Mouse (Mus musculus) neutrophil, adult 5-6 weeks (primary cell): Measurements from ENCODE around the gene Fam221a. TPM values are rescaled to one million over a fixed set of nuclear protein-coding genes. Genes with fewer than 3 reads are reported as not detected.

Source experiments
- ATAC-seq: fragments of 151-379, 151-347 bp; 2 replicates; pipeline ENCODE4 v1.8.0; 2017; ENCODE audit warnings: mild to moderate bottlenecking, moderate TSS enrichment; ENCODE audit not compliant: insufficient number of reproducible peaks, poor library complexity, low FRiP score, severe bottlenecking; ENCODE audit errors: extremely low read depth
- total RNA-seq: library from RNA; stranded (forward); fragments of 200-1000 nt; gene quantifications from 2 replicates; pipeline ENCODE4 v1.2.3, GENCODE M21; 2017

Fam221a gene
- total RNA-seq = 1.7 and 2.2 TPM in 2 replicates

DNA sequence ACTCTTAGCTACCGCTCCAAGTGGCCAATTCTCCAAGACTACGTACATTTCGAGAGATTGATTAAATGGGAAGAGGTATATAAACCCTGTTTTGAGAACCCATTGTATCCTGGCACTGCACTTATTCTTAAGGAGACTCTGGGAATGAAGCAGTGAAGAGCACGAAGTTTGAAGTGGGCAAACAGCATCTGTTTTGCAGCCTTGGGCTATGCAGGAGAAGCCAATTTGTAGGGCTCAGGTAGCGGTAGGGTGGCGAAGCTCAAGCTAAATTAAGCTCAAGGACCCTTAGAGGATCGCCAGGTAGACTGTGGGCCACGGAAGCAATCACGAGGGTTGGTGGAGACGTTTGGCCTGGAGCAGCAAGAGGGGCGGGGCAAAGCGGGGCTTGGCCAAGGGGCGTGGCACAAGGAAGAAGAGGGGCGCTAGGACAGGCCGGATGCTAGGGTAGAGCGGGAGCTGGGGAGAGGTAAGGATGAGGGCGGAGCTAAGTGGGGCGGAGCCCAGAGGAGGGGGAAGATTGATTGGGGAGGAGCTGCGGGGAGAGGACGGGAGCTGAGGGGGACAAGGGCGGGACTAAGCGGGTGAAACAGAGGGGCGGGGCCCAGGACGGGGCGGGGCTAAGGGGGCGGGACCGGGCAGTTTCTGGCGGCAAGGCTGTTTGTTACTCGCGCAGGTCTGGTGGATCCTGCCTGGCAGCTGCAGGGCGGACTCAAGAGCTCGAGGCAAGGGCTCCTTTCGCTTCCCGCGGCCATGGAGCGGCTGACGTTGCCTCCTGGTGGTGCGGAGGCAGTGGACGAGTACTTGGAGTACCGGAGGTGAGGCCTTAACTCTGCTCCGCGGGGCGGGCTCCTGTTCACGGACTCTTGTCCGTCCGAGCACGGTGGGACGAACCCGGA is at the start of gene Fam221a:
TSS of gene Fam221a (plus strand) at position 581 of the 896 bp plus-strand sequence.
- peak; percentile 93 for ATAC-seq

DNA sequence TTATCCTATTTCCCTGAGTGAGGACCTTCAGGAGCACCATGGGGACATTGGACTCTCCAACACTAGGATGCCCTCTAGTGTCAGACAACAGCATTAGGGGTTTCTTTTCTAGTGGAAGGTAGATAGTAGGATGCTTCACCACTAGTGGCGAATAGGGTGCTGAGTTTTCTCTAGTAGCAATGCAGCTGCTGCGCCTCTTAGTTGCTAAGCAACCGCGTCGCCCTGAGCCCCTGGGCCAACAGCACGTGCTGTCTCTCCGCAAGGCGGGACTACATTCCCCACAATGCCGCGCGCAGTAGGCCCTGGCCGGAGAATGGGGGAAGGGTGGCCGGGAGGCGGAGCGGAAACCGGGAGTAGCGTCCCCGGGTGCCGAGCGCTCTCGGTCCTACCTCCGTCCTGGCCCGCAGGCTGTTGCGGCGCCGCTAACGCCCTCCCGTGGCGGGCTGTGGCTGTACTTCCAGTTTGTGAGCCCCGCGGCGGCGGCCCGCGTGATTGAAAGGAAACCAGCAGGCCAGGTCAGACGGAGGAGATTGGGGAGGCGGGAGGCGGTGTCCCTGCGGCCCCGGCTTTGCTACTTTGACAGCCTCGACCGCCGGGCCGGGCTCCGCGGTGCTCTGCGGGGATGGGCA is 48.5 kb upstream of the Fam221a start, which contains the start of gene Ccdc126:
TSS of gene Ccdc126 (plus strand) at position 309 of the 629 bp plus-strand sequence.
- ATAC-seq = peak; percentile 99

DNA sequence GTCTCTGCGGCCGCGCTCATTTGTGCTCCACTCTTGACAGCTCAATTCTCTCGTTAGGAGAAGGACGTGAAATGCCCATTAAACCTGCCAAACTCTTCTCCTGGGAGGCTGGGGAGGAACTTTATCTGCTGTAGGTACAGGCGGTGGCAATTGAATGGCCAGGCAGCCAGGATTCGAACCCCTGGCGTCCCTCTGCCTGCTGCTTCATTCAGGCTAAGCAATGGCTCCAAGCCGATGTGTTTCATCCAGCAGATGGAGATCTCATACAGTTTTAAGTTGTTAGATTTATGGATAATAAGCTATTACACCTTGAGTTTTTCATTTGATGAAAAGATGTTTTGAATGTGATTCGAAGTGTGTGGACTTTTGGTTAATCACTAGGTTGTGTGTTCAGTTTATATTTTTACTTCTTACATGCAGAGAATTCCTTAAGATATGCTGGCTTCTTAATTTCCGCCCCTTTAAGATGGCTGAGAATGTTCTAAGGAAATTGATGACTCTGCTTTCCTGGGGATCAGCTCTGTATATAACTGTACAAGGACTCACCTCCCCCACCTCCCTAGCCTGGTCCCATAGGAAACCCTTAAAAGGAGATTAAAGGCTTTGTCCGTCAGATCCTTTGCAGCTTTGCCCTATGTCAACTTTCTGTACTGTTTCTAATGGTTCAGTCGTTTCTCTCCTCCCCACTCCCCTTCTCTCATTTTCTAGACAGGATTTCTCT is 47.8 kb upstream of the Fam221a start:
- no peak for ATAC-seq

DNA sequence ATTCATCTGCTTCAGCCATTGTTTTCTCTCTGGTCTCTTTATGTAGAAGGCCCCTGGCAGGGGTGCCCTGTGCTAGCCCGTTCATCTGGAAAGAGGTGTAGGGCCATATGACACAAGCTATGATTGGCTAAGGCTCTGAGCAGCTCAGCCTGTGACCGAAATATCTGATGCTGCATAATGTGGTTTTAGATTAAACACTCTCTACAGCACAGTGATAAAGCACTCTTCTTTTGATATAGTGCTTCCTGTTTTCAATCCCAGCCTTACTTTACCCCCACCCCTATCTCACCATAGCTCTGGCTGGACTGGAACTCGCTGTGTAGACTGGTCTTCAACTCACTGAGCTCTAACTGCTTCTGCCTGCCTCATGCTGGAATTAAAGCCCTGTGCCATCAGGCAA is 46.2 kb upstream of the Fam221a start:
- no peak for ATAC-seq

DNA sequence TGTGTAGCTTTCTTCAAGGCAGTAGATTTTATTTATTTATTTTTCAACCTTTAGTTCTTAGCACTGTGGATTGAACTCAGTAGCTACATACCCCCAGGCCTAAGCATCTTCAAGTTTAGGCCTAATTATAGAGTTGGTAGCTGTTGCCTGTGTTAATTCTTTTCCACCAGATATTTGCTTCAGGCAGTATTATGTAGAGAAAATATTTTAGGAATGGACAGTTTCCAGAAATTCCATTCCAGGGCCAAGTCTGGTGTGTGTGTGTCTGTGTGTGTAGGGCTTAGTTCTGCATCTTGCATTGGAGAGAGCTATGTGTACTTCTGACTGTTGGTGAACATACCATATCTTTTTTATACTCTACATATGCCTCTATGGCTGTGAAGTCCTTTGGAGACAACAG is 45.5 kb upstream of the Fam221a start:
- ATAC-seq = no peak

DNA sequence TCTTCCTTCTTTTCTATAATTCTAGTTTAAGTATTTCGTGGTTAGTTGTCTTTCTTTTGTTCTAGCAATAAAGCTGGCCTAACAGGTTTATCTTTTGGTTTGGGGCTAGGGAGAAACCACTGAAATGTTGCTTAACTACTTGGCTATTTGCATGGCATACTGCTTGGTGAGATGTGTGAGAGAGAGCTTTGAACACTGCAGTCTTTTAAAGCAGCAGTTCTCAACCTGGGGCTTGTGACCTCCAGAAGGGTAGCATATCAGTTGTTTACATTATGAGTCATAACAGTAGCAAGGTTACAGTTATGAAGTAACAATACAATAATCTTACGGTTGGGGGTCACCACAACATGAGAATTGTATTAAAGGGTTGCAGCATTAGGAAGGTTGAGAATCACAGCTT is 44.6 kb upstream of the Fam221a start:
- no peak for ATAC-seq

DNA sequence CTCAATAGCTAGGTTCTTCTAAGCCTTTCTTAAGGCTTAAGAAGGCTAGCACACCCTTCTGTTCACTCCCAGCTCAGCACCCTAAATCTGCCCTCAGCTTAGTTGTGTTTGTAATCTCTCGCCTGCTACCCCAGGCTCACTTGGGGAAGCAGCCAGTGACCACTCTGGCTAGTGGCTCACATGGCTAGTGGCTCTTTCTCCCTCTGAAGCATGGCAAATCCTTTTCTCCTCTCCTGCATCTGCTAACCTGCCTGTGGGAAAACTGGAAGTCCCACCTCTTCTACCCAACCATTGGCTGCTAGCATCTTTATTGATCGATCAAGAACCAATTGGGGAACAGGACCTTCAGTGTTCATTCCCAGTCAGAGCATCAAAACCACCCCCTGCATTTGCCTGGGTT is 43.0 kb upstream of the Fam221a start:
- ATAC-seq = no peak

DNA sequence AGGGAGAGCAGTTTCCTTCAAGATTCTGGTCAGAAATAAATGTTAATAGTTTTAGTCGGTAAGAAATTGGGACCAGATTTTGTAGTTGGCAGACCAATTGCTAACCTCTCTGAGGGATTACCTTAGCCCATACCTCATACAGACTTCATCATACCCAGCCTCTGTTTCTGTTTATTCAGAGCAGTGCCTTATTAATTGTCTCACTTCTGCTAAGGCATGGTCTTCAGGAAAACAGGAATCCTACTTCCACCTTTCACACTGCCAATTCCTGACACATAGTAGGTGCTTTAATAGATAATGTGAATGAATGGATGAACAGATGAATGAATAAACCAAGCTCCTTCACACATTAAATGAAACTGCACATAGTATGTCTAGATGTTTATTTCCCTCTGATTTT is 42.2 kb upstream of the Fam221a start:
- ATAC-seq = no peak

DNA sequence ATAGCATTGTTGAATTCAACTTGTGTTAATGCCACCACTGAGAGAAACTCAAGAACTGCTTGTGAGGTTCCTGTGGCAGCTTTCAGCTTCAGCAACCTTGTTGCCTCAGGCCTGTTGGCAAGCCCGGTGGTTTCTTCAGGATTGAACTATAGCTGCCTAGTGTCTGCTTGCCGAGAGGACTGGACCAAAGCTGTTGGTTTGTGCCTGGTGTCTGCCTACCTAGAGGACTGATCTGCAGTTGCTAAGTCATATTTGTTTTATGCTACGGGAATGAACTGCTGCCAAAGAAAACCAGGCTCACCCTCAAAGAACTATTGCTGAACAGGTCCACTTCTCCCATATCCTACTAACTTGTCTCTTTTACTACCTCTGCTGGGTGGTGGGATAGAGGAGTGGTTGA is 40.7 kb upstream of the Fam221a start:
- no peak for ATAC-seq

DNA sequence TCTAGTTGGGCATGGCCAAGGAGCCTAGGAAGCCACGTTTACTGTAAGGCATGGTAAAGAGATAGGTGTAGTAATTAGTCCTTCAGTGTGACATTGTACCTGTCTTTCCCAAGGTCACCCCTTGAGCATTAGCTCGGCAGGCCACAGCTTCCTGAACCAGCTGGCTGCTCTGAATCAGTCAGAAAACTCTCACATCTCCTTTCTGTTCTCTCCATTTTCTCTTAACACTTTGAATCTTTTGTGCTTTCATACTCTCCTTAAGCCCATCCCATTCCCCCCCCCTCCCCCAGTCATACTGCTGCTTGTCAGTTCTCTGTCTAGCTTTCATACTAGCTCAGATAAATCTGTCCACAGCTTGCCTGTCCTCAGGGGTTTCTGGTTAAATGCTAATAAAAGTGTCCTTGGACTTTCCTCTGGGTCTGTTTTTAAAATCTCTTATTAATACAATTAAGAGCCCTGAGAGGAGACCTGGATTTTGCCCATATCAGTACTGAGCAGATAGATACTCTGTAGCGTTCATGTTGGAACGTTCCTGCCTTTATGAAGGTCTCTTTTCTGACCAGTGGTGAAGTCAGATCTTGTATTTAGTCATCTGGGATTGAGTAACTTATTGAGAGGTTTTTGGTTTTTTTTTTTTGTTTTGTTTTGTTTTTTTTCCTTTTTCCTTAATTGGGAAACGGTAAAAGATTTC is 36.0 kb upstream of the Fam221a start:
- no peak for ATAC-seq

DNA sequence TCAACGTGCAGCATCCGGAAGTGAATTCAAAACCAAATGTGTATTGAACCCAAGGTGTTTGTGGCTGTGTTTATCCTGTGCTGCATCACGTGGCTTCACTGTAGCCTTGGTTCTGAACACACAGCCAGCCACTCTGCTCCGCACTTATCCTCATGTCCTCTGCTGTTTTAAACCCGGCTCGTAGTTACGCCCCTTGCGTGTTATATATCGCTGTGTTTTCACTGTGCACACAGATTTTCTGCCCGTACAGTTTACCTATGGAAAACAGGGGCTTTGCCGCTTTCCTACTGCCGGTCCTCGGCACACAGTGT is 35.5 kb upstream of the Fam221a start:
- ATAC-seq = no peak

DNA sequence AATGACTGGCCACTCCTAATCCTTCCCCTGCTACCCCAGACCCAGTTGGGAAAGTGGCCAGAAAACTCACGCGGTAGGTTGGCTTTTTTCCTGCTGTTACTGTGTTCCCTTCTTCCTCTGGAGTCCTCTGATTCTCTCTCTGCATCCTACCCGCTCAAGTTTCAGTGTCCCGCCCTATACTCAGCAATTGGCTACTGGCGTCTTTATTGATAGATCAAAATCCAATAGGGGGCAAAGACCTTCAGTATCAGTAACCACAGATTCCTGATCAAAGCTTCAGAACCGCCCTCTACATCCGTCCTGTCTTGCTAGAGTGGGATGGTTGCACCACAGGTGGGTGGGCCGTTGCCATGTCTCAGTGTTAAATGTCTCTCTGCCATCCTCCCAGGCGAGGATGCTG is 29.0 kb upstream of the Fam221a start:
- ATAC-seq = no peak

DNA sequence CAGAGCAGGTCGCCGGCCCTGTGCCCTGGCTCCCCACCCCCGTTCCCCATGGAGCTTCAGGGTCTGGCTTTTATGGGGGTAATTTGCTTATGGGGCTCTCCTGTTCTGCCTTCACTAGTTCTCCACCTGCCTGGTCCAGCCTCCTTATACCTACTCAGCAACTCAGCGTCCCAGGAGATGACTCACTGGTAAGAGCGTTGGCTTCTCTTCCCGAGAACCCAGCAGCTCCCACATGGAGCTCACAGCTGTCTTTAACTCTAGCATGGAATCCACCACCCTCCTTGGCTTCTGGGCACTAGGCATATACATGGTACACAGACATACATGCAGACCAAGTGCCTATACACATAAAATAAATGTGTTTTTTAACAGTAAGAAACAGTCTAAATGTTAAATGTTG is 28.4 kb upstream of the Fam221a start:
- no peak for ATAC-seq

DNA sequence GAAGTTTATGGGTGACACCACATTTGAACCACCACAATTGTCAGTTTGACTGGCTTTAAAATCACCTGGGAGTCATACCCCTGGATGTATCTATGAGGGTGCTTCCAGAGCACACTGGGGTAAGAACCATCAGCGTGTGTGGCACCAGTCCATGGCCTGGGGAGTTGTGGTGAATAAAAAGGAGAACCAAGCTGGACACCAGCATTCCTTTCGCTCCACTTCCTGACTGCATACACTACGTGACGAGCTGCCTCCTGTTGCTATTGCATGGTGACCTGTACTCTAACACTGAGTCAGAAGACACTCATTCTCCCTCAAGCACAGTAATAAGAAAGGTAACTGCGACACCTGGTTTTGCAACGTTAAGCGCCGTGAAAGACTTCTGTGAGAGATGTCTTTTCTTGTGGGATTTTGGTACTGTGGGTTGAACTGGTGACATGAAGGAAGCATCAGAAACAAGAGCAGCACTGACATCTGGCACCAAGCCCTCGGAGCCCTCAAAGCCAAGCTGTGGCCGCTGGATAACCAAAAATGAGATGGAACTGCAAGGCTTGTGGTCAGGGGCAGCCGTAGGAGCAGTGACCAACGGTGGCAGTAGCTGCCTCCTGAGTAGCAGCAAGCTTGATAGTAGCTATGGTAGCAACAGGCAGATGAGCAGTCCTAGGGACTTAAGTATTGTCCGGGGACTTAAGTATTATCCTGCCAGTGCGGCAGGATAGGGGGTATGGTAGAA is 23.6 kb upstream of the Fam221a start:
- ATAC-seq = peak; percentile 51; the same call in 1 of the 2 replicates

DNA sequence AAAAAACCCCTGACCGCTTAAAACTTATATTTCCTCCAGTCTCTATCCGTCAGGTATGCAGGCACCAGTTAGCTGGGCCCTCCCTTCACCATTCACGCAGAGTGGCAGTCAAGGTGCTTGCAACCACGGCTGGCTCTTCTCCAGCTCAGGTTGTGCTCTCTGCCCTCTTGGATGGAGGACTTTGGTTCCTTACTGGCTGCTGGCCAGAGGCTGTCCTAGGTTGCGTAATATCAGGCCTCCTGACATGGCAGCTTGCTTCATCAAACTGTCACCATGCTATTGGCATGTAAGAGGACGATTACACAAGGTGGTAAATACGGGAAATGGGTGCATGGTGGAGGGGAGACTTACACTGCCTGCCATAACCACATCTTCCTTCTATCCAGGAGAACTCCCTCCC is 17.7 kb upstream of the Fam221a start:
- ATAC-seq = peak; percentile 94

DNA sequence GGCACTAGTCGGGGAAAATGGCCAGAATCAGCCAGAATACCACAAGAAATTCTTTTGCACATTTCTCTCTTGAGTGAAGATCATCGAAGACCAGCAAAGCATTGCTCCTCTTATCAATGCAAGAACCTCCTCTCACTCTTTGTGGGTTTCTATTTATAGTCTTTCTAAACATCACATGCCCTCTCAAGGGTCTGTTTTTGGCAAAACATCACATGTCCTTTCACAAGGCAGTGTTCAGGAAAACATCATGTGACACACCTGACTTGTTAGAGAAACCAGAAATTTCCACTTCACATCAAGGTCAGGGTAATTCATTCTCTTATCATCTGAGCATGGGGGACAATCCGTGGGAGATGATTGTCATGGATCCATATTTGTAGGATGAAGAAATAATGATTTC is 12.9 kb upstream of the Fam221a start:
- ATAC-seq = no peak

DNA sequence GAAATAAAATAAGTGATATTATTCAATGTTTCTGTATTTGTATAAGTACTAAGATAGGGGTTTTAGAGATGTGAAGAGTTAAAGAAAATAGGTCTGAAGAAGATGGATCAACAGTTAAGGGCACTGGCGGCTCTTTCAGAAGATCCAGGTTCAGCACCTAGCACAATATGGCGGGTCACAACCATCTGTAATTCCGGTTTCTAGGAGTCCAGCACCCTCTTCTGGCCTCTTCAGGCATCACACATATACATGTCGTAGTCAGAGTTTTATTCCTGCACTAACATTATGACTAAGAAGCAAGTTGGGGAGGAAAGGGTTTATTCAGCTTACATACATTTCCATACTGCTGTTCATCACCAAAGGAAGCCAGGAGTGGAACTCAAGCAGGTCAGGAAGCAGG is 12.4 kb upstream of the Fam221a start:
- peak; percentile 60; the same call in 1 of the 2 replicates for ATAC-seq

DNA sequence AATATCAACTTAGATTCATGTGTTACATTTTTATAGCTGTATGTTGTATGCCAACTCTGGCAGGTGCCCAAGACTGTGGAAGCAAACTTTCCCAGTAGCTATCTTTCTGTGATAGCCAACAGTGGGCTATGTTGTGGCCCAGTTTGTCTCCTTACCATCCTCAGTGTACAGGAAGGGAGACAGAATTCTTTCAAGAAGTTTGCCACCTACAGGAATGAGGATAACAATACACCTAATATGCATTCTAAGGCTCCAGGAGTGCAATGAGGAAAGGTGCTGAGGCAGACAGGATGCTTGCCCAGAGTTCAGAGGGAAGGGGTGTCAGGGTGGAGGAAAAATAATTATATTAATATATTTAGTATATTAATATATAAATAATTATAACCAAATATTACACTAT is 7.1 kb upstream of the Fam221a start:
- 0 out of 2 replicates have a peak, but pooled peaks have one; percentile 51 for ATAC-seq

DNA sequence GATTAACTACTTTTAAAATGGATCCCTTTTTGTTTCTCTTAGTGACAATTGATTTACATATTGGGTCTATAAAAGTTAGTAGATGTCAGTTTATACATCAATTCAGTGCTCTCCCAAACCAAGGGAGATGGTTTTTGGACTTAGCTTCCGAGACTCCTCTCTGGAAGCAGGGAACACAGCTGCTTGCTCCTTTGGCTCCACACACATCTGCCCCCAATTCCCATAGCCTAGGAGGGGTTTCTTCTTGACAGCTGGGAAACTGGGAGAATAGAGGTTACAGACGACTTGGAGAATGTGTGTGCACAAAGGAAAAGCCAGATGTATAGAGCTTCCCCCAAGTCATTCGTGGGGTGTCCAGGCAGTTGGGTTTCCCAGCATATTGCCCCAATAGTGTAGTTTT is 673 bp downstream of the Fam221a start:
- ATAC-seq = no peak
